Mouse (Mus musculus): ENCODE results near the gene Olfr313.
"Not testable (repeated sequence)": the region's sequence is repeated elsewhere in the genome, so short reads cannot be mapped to it uniquely, and the experiment has no call there.

Gene Olfr313

GRCm38 (mm10) chr11:58814700-58815099 lies at the start of gene Olfr313:
TSS of gene Olfr313 (plus strand) at chr11:58815000.
- in situ Hi-C loops (cut with MboI, MseI) = not testable (repeated sequence)

- in situ Hi-C loops (cut with MboI, MseI) = no loop called here
Observed at GRCm38 (mm10) chr11:58772888-58773287, 41.9 kb upstream of the Olfr313 start, which contains the start of gene Olfr315. TSS of gene Olfr315 (plus strand) at chr11:58773188.

- in situ Hi-C loops (cut with MboI, MseI) = loop anchor here (25.0 kb wide), 1 partner anchor 920 kb away; no protein-coding TSS in a partner anchor
Observed at GRCm38 (mm10) chr11:58782480-58783089, 32.2 kb upstream of the Olfr313 start, which contains the start of gene Olfr314. TSS of gene Olfr314 (plus strand) at chr11:58782952.

- in situ Hi-C loops (cut with MboI, MseI) = loop anchor here (25.0 kb wide), 1 partner anchor 922 kb away; no protein-coding TSS in a partner anchor
Observed at GRCm38 (mm10) chr11:58784182-58784581, 30.6 kb upstream of the Olfr313 start.

- in situ Hi-C loops (cut with MboI, MseI) = loop anchor here (25.0 kb wide), 1 partner anchor 925 kb away; no protein-coding TSS in a partner anchor
Observed at GRCm38 (mm10) chr11:58787651-58788050, 27.1 kb upstream of the Olfr313 start.

- in situ Hi-C loops (cut with MboI, MseI) = loop anchor here (25.0 kb wide), 1 partner anchor 926 kb away; no protein-coding TSS in a partner anchor
Observed at GRCm38 (mm10) chr11:58788346-58788745, 26.5 kb upstream of the Olfr313 start.

- in situ Hi-C loops (cut with MboI, MseI) = loop anchor here (25.0 kb wide), 1 partner anchor 927 kb away; no protein-coding TSS in a partner anchor
Observed at GRCm38 (mm10) chr11:58789532-58789931, 25.3 kb upstream of the Olfr313 start.

GRCm38 (mm10) chr11:58790053-58790452 lies 24.7 kb upstream of the Olfr313 start:
- in situ Hi-C loops (cut with MboI, MseI) = loop anchor here (25.0 kb wide), 1 partner anchor 928 kb away; no protein-coding TSS in a partner anchor

- in situ Hi-C loops (cut with MboI, MseI) = loop anchor here (25.0 kb wide), 1 partner anchor 928 kb away; no protein-coding TSS in a partner anchor
Observed at GRCm38 (mm10) chr11:58790646-58791045, 24.2 kb upstream of the Olfr313 start.

GRCm38 (mm10) chr11:58795856-58796255 lies 18.9 kb upstream of the Olfr313 start:
- in situ Hi-C loops (cut with MboI, MseI) = loop anchor here (25.0 kb wide), 1 partner anchor 934 kb away; no protein-coding TSS in a partner anchor

GRCm38 (mm10) chr11:58796850-58797249 lies 17.9 kb upstream of the Olfr313 start:
- in situ Hi-C loops (cut with MboI, MseI) = loop anchor here (25.0 kb wide), 1 partner anchor 935 kb away; no protein-coding TSS in a partner anchor

GRCm38 (mm10) chr11:58799747-58800146 lies 15.1 kb upstream of the Olfr313 start:
- in situ Hi-C loops (cut with MboI, MseI) = loop anchor here (25.0 kb wide), 1 partner anchor 937 kb away; no protein-coding TSS in a partner anchor

GRCm38 (mm10) chr11:58801558-58802228 lies 13.1 kb upstream of the Olfr313 start, which contains the start of gene Fam183b:
TSS of gene Fam183b (minus strand) at chr11:58801960.
- in situ Hi-C loops (cut with MboI, MseI) = no loop called here

- in situ Hi-C loops (cut with MboI, MseI) = no loop called here
Observed at GRCm38 (mm10) chr11:58803871-58804270, 10.9 kb upstream of the Olfr313 start.

GRCm38 (mm10) chr11:58804393-58804792 lies 10.4 kb upstream of the Olfr313 start:
- in situ Hi-C loops (cut with MboI, MseI) = no loop called here

- in situ Hi-C loops (cut with MboI, MseI) = no loop called here
Observed at GRCm38 (mm10) chr11:58812001-58812400, 2.8 kb upstream of the Olfr313 start.

- in situ Hi-C loops (cut with MboI, MseI) = no loop called here
Observed at GRCm38 (mm10) chr11:58815676-58816075, 876 bp downstream of the Olfr313 start.

GRCm38 (mm10) chr11:58828937-58829336 lies 14.1 kb downstream of the Olfr313 start, which contains the start of gene Olfr312:
TSS of gene Olfr312 (plus strand) at chr11:58829237.
- in situ Hi-C loops (cut with MboI, MseI) = not testable (repeated sequence)

GRCm38 (mm10) chr11:58829764-58830163 lies 15.0 kb downstream of the Olfr313 start:
- in situ Hi-C loops (cut with MboI, MseI) = no loop called here

GRCm38 (mm10) chr11:58832541-58832940 lies 17.7 kb downstream of the Olfr313 start:
- in situ Hi-C loops (cut with MboI, MseI) = not testable (repeated sequence)

GRCm38 (mm10) chr11:58838951-58839350 lies 24.2 kb downstream of the Olfr313 start, which contains the start of gene Olfr311:
TSS of gene Olfr311 (plus strand) at chr11:58839251.
- in situ Hi-C loops (cut with MboI, MseI) = not testable (repeated sequence)

- in situ Hi-C loops (cut with MboI, MseI) = no loop called here
Observed at GRCm38 (mm10) chr11:58846919-58847461, 32.2 kb downstream of the Olfr313 start, which contains the start of gene Gm12258. TSS of gene Gm12258 (plus strand) at chr11:58847158.
